Mouse (Mus musculus): ENCODE measurements around the gene Rbfox3. TPM values are rescaled to one million over a fixed set of nuclear protein-coding genes. Genes with fewer than 3 reads are reported as not detected.

Gene Rbfox3
- polyA plus RNA-seq, 1 experiment from 2014 or later, result 0.35 TPM

- no peaks in the 10 kb centered on the region for H3K27me3 ChIP-seq (ENCODE audit: control insufficient read depth, insufficient read depth, low read depth, low read length)
- H3K9ac ChIP-seq (ENCODE audit: low read length), result peak within 1 kb of the TSS; percentile 87
- H3K9me3 ChIP-seq (ENCODE audit: control insufficient read depth, low read length), result no peaks in the 10 kb centered on the region
- no peak within 1 kb of the TSS for H3K27ac ChIP-seq (ENCODE audit: low read length)
- peak; percentile 100 for ATAC-seq (ENCODE audit: low read depth)
- no peaks in the 10 kb centered on the region; the same call in 1 of the 2 replicates for H3K36me3 ChIP-seq (ENCODE audit: control insufficient read depth, insufficient read depth, low read length)
- peak within 1 kb of the TSS; percentile 94 for H3K4me2 ChIP-seq (ENCODE audit: low read depth, low read length)
- H3K4me1 ChIP-seq (replicated peaks; ENCODE audit: control insufficient read depth, insufficient read depth, low read length), result peaks cover 8% of the 10 kb centered on the region
- peak within 1 kb of the TSS; percentile 82 for H3K4me3 ChIP-seq (ENCODE audit: low read length)
- 1% methylated on average over 47 of the region's 57 CpGs for WGBS
Observed at GRCm38 (mm10) chr11:118476396-118477373, 434.7 kb downstream of the Rbfox3 start, which contains the start of gene Engase. Gene Engase, plus strand, starts transcription at chr11:118476829.

- Histone ChIP-seq H3K27ac (ENCODE audit: low read length) (no peak overlapping the region), H3K4me3 (ENCODE audit: low read length) (no peak overlapping the region), H3K9me3 (ENCODE audit: control insufficient read depth, low read length) (no peaks in the 10 kb centered on the region), H3K9ac (ENCODE audit: low read length) (no peak overlapping the region), H3K4me2 (ENCODE audit: low read depth, low read length) (no peak overlapping the region), H3K4me1 (replicated peaks; ENCODE audit: control insufficient read depth, insufficient read depth, low read length) (peaks cover 8% of the 10 kb centered on the region), H3K27me3 (ENCODE audit: control insufficient read depth, insufficient read depth, low read depth, low read length) (no peaks in the 10 kb centered on the region), H3K36me3 (ENCODE audit: control insufficient read depth, insufficient read depth, low read length) (no peaks in the 10 kb centered on the region; the same call in 1 of the 2 replicates)
- ATAC-seq (ENCODE audit: low read depth), result no peak
- WGBS, result 88% methylated on average over 7 of the region's 7 CpGs
Observed at GRCm38 (mm10) chr11:118475496-118476083, 435.8 kb downstream of the Rbfox3 start.

DNA sequence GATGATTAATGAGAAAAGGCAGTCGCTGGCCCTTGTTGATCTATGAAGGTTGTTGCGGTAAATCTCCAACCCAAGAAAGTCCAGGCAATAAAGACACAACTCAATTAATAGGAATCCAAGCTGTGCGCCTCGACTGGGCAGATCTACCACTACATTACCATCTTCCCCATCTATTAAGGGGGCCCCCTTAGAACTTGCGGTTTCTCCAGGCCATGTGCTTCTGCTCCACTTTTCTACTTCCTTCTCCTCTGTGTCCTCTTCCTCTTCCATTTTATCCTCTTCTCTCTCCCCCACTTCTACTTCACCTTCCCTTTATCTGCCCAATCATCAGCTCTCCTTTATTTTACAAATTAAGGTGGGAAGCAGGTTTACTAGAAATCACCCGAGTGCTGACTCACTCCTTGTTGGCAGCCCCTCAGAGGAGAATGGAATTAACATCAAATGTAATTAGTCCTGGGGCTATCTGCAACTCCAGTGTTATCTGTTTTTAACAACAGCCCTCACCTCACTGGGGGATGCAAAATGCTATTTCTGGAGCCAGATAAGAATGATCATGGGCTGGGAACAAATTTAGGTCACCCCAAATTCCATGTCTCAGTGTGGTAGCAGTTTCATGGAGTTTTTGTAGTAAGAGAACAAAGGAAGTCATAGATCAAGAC is 437.4 kb downstream of the Rbfox3 start:
- H3K4me1 ChIP-seq (replicated peaks; ENCODE audit: control insufficient read depth, insufficient read depth, low read length), result peaks cover 13% of the 10 kb centered on the region
- 76% methylated on average over 6 of the region's 6 CpGs for WGBS

GRCm38 (mm10) chr11:118473161-118473560 is 438.2 kb downstream of the Rbfox3 start:
- Histone ChIP-seq H3K27ac (ENCODE audit: low read length) (no peak overlapping the region), H3K9ac (ENCODE audit: low read length) (no peak overlapping the region), H3K36me3 (ENCODE audit: control insufficient read depth, insufficient read depth, low read length) (no peaks in the 10 kb centered on the region), H3K4me3 (ENCODE audit: low read length) (no peak overlapping the region), H3K4me1 (replicated peaks; ENCODE audit: control insufficient read depth, insufficient read depth, low read length) (peaks cover 13% of the 10 kb centered on the region), H3K9me3 (ENCODE audit: control insufficient read depth, low read length) (no peaks in the 10 kb centered on the region), H3K27me3 (ENCODE audit: control insufficient read depth, insufficient read depth, low read depth, low read length) (no peaks in the 10 kb centered on the region), H3K4me2 (ENCODE audit: low read depth, low read length) (no peak overlapping the region)
- 64% methylated on average over 1 of the region's 1 CpGs for WGBS
- no peak for ATAC-seq (ENCODE audit: low read depth)

More for the DNA sequence above, 437.4 kb downstream of the Rbfox3 start:
- Histone ChIP-seq H3K27me3 (ENCODE audit: control insufficient read depth, insufficient read depth, low read depth, low read length) (no peaks in the 10 kb centered on the region), H3K36me3 (ENCODE audit: control insufficient read depth, insufficient read depth, low read length) (no peaks in the 10 kb centered on the region), H3K9ac (ENCODE audit: low read length) (no peak overlapping the region), H3K27ac (ENCODE audit: low read length) (no peak overlapping the region), H3K4me2 (ENCODE audit: low read depth, low read length) (no peak overlapping the region), H3K4me3 (ENCODE audit: low read length) (no peak overlapping the region), H3K9me3 (ENCODE audit: control insufficient read depth, low read length) (no peaks in the 10 kb centered on the region)
- no peak for ATAC-seq (ENCODE audit: low read depth)

- H3K9me3 ChIP-seq (ENCODE audit: control insufficient read depth, low read length), result no peaks in the 10 kb centered on the region
- no peaks in the 10 kb centered on the region for H3K36me3 ChIP-seq (ENCODE audit: control insufficient read depth, insufficient read depth, low read length)
- WGBS, result 78% methylated on average over 13 of the region's 13 CpGs
- H3K9ac ChIP-seq (ENCODE audit: low read length), result no peak overlapping the region
- ATAC-seq (ENCODE audit: low read depth), result no peak
- peaks cover 5% of the 10 kb centered on the region for H3K4me1 ChIP-seq (replicated peaks; ENCODE audit: control insufficient read depth, insufficient read depth, low read length)
- no peak overlapping the region for H3K4me2 ChIP-seq (ENCODE audit: low read depth, low read length)
- no peak overlapping the region for H3K4me3 ChIP-seq (ENCODE audit: low read length)
- no peak overlapping the region for H3K27ac ChIP-seq (ENCODE audit: low read length)
- H3K27me3 ChIP-seq (ENCODE audit: control insufficient read depth, insufficient read depth, low read depth, low read length), result no peaks in the 10 kb centered on the region
Observed at GRCm38 (mm10) chr11:118471676-118472075, 439.7 kb downstream of the Rbfox3 start.

DNA sequence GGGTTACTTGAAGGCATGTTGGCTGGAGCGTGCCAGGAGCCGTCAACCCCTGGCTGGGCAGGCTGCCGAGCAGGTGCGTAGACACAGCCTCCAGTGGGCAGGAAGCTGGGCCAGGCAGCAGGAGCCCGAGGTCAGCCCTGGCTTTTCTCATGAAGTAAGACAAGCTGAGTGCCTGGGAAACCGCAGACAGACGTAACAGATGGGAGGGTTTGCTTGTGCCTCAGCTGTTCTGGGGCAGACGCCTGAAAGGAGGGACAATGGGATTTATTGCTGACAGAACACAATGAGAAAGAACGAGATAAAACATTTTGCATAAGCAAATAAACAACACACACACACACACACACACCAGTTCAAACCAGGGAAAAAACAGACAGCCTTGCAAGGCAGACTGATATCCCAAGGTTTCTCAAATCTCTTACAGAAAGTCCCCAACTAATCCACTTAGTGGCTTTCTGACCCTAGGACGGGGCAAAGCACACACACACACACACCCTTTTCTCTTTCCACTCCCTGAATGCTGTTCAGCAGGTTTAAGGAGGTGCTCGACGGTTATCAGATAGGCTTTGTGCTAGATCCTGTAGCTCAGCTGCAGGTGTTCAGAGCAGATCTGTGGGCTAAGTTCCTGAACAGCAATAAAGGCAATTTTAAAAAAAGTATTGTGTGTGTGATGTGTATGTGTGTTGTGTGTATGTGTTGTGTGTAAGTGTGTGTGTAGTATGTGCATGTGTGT is 441.0 kb downstream of the Rbfox3 start:
- Histone ChIP-seq H3K27me3 (ENCODE audit: control insufficient read depth, insufficient read depth, low read depth, low read length) (no peaks in the 10 kb centered on the region), H3K4me1 (replicated peaks; ENCODE audit: control insufficient read depth, insufficient read depth, low read length) (peaks cover 5% of the 10 kb centered on the region), H3K36me3 (ENCODE audit: control insufficient read depth, insufficient read depth, low read length) (no peaks in the 10 kb centered on the region), H3K4me3 (ENCODE audit: low read length) (no peak overlapping the region), H3K27ac (ENCODE audit: low read length) (peak overlapping the region; percentile 85), H3K4me2 (ENCODE audit: low read depth, low read length) (no peak overlapping the region), H3K9ac (ENCODE audit: low read length) (no peak overlapping the region; the same call in 1 of the 2 replicates), H3K9me3 (ENCODE audit: control insufficient read depth, low read length) (no peaks in the 10 kb centered on the region)
- peak; percentile 87 for ATAC-seq (ENCODE audit: low read depth)
- WGBS, result 16% methylated on average over 12 of the region's 12 CpGs

DNA sequence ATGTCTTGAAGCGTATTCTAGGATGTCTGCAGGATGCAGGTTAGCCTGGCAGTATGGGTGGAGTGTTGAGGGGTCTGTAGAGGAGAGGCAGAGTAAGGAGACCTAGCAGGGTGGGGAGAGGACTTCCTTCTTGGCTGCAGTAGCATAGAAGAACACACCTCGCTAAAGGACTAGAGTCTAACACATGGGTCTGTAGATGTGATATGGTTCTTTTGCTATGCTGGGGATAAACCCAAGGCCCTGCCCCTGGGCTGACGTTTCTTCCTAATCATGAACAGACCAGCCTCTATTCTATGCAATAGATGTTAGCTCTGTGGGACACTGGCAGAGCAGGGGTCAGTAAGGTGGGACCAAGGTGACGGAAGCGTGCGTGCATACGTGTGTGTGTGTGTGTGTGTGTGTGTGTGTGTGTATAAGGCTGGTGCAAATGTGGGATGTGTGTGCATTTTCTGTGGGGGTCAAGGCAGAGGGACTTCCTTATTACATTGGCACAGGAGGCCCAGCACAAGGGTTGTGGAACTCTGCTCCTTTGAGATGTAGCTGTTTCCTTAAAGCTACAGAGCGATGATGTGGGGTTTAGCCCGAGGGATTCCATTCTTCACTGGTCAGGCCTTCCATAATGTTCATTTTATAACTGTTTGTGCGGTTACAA is 441.8 kb downstream of the Rbfox3 start:
- Histone ChIP-seq H3K27me3 (ENCODE audit: control insufficient read depth, insufficient read depth, low read depth, low read length) (no peaks in the 10 kb centered on the region), H3K36me3 (ENCODE audit: control insufficient read depth, insufficient read depth, low read length) (no peaks in the 10 kb centered on the region), H3K9ac (ENCODE audit: low read length) (no peak overlapping the region; the same call in 1 of the 2 replicates), H3K27ac (ENCODE audit: low read length) (peak overlapping the region; percentile 85), H3K4me2 (ENCODE audit: low read depth, low read length) (no peak overlapping the region), H3K4me3 (ENCODE audit: low read length) (no peak overlapping the region), H3K9me3 (ENCODE audit: control insufficient read depth, low read length) (no peaks in the 10 kb centered on the region), H3K4me1 (replicated peaks; ENCODE audit: control insufficient read depth, insufficient read depth, low read length) (peaks cover 5% of the 10 kb centered on the region)
- WGBS, result 81% methylated on average over 10 of the region's 10 CpGs
- no peak for ATAC-seq (ENCODE audit: low read depth)

GRCm38 (mm10) chr11:118467441-118468035 is 443.9 kb downstream of the Rbfox3 start:
- H3K9ac ChIP-seq (ENCODE audit: low read length), result no peak overlapping the region
- no peaks in the 10 kb centered on the region for H3K9me3 ChIP-seq (ENCODE audit: control insufficient read depth, low read length)
- H3K4me2 ChIP-seq (ENCODE audit: low read depth, low read length), result no peak overlapping the region
- H3K4me1 ChIP-seq (replicated peaks; ENCODE audit: control insufficient read depth, insufficient read depth, low read length), result peaks cover 7% of the 10 kb centered on the region
- H3K4me3 ChIP-seq (ENCODE audit: low read length), result no peak overlapping the region
- no peak overlapping the region for H3K27ac ChIP-seq (ENCODE audit: low read length)
- WGBS, result 48% methylated on average over 11 of the region's 11 CpGs
- no peaks in the 10 kb centered on the region for H3K36me3 ChIP-seq (ENCODE audit: control insufficient read depth, insufficient read depth, low read length)
- peak; percentile 18; the same call in 1 of the 2 replicates for ATAC-seq (ENCODE audit: low read depth)
- H3K27me3 ChIP-seq (ENCODE audit: control insufficient read depth, insufficient read depth, low read depth, low read length), result no peaks in the 10 kb centered on the region

All from lung, embryonic 16.5 days (tissue).